Mouse (Mus musculus): ENCODE data around the gene Olfr403.

- TF ChIP-seq ZC3H11A (IDR thresholded peaks at IDR 0.05; ENCODE audit: borderline replicate concordance, low read depth, low read length) (no peak), CHD2 (IDR thresholded peaks at IDR 0.05; ENCODE audit: low read depth, low read length) (no peak)
Observed at GRCm38 (mm10) chr11:74241201-74241600, 55.2 kb downstream of the Olfr403 start.

Data from ES-E14 (cell line).